Mouse (Mus musculus): ENCODE data around the gene Zfp398. TPM values are rescaled to one million over a fixed set of nuclear protein-coding genes. Genes with fewer than 3 reads are reported as not detected.

The Zfp398 gene
- polyA plus RNA-seq (2014; fragmentation: Illumina TruSeq; extraction: RNeasy Lipid Tissue Mini Kit (QIAGEN cat#74804); ENCODE audit: low replicate concordance), result 8.7 TPM

DNA sequence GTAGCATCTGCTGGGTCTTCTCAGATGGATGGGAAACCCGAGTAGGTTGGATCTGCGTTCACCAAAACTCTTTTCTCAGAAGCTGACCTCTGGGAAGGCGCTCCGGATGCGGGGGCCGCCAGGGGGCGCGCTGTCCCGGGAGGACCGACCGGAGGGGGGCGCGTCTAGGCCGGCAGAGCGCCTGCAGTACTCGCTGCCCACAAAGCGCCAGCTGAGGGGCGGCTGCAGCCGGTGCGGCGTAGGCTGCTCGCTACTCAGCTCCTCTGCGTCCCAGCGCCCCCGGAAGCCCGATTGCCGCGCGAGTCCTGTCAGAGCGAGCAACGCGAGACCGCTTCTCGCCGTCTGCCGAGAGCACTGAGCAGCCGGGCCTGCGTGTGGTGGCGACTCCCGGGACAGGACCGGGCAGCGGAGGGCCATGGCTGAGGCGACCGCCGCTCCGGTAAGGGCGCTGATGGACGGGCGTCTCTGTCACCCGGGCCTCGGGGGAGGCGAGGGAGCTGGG, at the start of gene Zfp398:
Gene Zfp398 (plus strand): TSS at position 180 of the 502 bp plus-strand sequence.

DNA sequence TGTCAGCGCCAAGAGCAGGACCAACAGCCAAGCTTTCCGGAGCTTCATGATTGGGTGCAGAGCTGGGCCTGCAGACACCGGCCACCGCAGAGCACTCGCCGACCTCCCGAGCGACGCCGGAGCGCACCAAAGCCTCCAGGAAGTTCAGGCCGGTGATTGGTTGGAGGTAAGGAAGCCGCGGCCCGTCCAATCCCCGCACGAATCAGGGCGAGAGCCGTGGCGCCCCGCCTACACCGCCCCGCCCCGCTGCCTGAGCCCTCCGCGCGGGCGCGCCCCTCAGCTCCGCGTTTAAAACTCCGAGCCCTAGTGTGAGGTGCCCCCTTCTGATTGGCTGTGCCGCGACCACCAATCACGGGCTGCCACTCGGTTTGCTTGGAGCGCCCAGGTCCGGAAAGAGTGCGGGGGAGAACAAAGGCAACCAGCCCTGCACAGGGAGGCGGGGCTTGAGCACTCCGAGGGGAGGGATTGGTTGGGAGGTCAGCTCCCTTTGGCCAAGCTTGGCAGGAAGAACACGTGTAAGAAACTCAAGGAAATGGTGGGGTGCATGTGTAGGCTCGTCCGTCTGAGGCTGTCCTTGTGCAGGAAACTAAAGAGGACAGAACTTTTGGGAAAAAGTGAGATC, 22.1 kb upstream of the Zfp398 start, which contains the start of gene Pdia4:
Gene Pdia4 (minus strand): TSS at position 174 of the 622 bp plus-strand sequence.

DNA sequence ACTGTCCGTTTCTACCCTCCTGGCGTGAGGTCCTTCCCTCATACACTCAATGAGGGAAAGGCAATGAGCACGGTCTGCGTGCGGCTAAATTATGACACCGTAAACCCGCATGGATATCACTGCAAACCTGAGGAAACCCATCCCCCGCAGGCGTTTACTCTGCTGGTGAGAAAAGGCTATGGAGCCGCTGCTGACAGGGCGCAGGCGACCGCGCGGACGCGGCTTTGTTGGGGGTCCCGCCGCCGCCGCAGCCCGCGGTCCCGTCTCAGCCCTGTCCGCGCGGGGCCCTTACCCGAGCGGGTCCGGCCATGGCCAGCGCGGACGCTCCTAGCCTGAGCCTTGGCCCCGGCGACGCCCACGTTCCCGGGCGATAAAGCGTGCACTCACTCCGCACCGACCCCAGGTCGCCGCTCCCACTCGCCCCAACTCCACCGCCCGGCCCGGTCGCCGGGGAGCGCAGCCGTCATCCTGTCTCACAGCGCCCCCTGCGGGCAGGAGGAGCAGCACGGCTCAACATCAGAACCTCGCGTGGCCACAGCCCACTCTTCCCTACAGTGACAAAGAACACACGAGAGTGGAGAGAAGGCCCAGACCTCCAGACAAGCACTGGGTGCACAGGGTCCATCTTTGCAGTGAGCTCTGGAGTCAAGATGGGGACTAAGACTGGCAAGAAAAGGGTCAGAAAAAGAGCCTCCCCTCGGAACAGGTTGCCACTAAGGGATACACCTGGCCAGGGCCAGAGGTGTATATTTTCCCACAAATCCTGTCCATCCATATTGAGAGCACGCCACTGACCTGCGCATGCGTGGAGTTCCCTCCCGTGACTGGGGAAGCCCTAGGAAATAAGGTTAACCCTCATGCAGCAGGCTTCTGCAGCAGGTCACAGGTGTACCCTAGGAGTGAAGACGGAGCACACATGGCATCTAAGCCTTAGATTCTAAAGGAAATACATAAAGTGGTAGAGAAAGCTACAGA, 5.1 kb upstream of the Zfp398 start, which contains the start of gene Zfp786:
Gene Zfp786 (minus strand): TSS at position 764 of the 975 bp plus-strand sequence.

DNA sequence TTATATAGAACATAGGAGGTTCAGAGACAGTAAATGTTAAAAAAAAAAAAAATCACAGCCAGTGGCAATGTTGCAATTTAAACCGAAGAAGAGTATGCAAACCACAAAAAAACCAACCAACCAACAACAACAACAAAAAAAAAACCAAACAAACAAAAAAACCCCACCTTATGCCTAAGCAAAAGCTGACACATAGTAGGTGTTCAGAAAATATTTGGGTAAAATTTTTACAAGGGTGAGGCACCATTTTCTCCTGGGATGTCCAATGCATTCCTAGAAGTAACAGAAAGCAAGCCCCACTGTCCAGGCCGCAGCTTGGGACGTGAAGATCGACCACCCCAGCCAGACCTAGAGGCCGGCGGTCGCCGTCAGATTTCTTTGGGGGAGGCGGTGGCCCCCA, 41.6 kb downstream of the Zfp398 start, which contains the start of gene Zfp282:
Gene Zfp282 (plus strand): TSS at position 147 of the 400 bp plus-strand sequence.

DNA sequence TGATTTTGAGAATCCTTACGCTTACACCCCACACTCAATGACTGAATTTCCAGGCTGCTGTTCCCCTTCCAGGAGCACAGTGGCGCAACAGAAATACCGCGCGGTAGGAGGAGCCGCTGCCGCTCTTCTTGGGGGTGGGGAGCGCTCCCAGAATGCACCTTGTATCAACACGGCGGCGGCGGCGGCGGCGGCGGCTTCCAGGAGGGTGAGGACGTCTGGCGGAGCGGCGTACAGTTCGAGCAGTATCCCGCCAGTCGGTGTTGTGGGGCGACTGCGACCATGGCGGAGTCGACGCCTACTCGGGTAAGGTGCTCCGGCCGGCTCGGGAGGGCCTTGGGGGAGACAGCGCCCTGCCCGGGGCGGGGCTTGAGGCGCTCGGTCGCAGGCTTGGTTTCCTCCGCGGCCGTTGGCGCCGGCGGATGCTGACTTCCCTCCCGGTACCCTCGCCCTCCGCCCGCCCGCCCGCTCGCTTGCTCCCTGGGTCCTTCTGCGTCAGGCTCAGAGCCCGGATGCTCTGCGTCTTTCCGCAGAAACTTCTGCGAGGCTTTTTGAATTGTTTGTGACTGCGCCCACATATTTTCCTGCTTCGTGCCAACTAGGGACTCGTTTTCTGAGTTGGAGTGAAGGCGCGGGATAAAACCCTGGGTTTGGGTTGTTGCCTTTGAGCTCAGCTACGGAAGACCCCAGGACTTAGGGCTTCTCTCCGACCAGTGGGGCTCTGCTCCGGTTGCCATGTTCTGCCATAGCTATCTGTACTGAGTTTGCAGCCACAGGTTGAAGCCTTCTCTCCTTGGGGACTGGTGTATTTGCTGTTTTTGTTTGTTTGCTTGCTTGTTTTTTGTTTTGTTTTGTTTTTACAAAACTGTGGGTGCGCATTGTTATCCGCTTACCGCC, 85.2 kb downstream of the Zfp398 start, which contains the start of gene Zfp212:
Gene Zfp212 (plus strand): TSS at position 30 of the 894 bp plus-strand sequence.

Other genes starting within 250 kb of the Zfp398 start
- gene Ezh2, start 240.3 kb upstream of the Zfp398 start, polyA plus RNA-seq (2014; fragmentation: Illumina TruSeq; extraction: RNeasy Lipid Tissue Mini Kit (QIAGEN cat#74804); ENCODE audit: low replicate concordance), result 83.1 TPM
- gene Pdia4, start 22.2 kb upstream of the Zfp398 start, polyA plus RNA-seq (2014; fragmentation: Illumina TruSeq; extraction: RNeasy Lipid Tissue Mini Kit (QIAGEN cat#74804); ENCODE audit: low replicate concordance), result 34.2 TPM
- 0.63 TPM for gene Zfp786, start 4.8 kb upstream of the Zfp398 start, polyA plus RNA-seq (2014; fragmentation: Illumina TruSeq; extraction: RNeasy Lipid Tissue Mini Kit (QIAGEN cat#74804); ENCODE audit: low replicate concordance)
- 1.4 TPM for gene Zfp282, start 41.5 kb downstream of the Zfp398 start, polyA plus RNA-seq (2014; fragmentation: Illumina TruSeq; extraction: RNeasy Lipid Tissue Mini Kit (QIAGEN cat#74804); ENCODE audit: low replicate concordance)
- gene Zfp212, start 84.8 kb downstream of the Zfp398 start, polyA plus RNA-seq (2014; fragmentation: Illumina TruSeq; extraction: RNeasy Lipid Tissue Mini Kit (QIAGEN cat#74804); ENCODE audit: low replicate concordance), result 3.9 TPM
- gene Zfp956, start 117.7 kb downstream of the Zfp398 start, polyA plus RNA-seq (2014; fragmentation: Illumina TruSeq; extraction: RNeasy Lipid Tissue Mini Kit (QIAGEN cat#74804); ENCODE audit: low replicate concordance), result 1.8 TPM
- 1.9 TPM for gene Zfp777, start 213.2 kb downstream of the Zfp398 start, polyA plus RNA-seq (2014; fragmentation: Illumina TruSeq; extraction: RNeasy Lipid Tissue Mini Kit (QIAGEN cat#74804); ENCODE audit: low replicate concordance)

Measured in small intestine, adult 10 weeks (tissue).